Mouse (Mus musculus) kidney, postnatal 25 days (tissue): Measurements from ENCODE around the gene Ghrl.
A peak's percentile ranks its signal among the peaks of the same experiment; 100 is the strongest.
"Not testable (repeated sequence)": the region's sequence is repeated elsewhere in the genome, so short reads cannot be mapped to it uniquely, and the experiment has no call there.

Experiments used
- DNase-seq, 2 experiments: peaks; one replicate each; pipeline ENCODE4 v3.0.0; 2021; ENCODE audit warnings: mixed read lengths in 2 of 2

Ghrl gene

GRCm38 (mm10) chr6:113719878-113720277, at the start of gene Ghrl:
Gene Ghrl, minus strand, starts transcription at chr6:113719880.
- DNase-seq, result no peak

GRCm38 (mm10) chr6:113768804-113769203, 49.1 kb upstream of the Ghrl start:
- no peak for DNase-seq

GRCm38 (mm10) chr6:113761644-113762043, 42.0 kb upstream of the Ghrl start:
- peak; percentile 61 to 65 for DNase-seq

GRCm38 (mm10) chr6:113749119-113749685, 29.5 kb upstream of the Ghrl start:
- DNase-seq, result no peak

GRCm38 (mm10) chr6:113748351-113748750, 28.7 kb upstream of the Ghrl start:
- DNase-seq, result no peak

GRCm38 (mm10) chr6:113747284-113747683, 27.6 kb upstream of the Ghrl start:
- DNase-seq, result no peak

GRCm38 (mm10) chr6:113745117-113745516, 25.4 kb upstream of the Ghrl start:
- DNase-seq, result peak; percentile 26 to 69

GRCm38 (mm10) chr6:113743111-113743510, 23.4 kb upstream of the Ghrl start:
- DNase-seq, result no peak

- no peak for DNase-seq
Observed at GRCm38 (mm10) chr6:113742321-113742720, 22.6 kb upstream of the Ghrl start.

GRCm38 (mm10) chr6:113741425-113741824, 21.7 kb upstream of the Ghrl start:
- DNase-seq, result no peak

GRCm38 (mm10) chr6:113740236-113741217, 20.8 kb upstream of the Ghrl start, which contains the start of gene Sec13:
Gene Sec13, minus strand, starts transcription at chr6:113740743.
- DNase-seq, result peak; percentile 87 to 91

GRCm38 (mm10) chr6:113737318-113738046, 17.8 kb upstream of the Ghrl start:
- peak in 1 of 2 experiments; percentile 57 for DNase-seq

- no peak for DNase-seq
Observed at GRCm38 (mm10) chr6:113731296-113731695, 11.6 kb upstream of the Ghrl start.

GRCm38 (mm10) chr6:113728181-113728580, 8.5 kb upstream of the Ghrl start:
- DNase-seq, result no peak

GRCm38 (mm10) chr6:113721061-113721460, 1.4 kb upstream of the Ghrl start:
- DNase-seq, result no peak

GRCm38 (mm10) chr6:113717541-113717940, 2.1 kb downstream of the Ghrl start:
- DNase-seq, result no peak

- DNase-seq, result peak; percentile 55 to 69
Observed at GRCm38 (mm10) chr6:113714797-113715196, 4.9 kb downstream of the Ghrl start.

- no peak for DNase-seq
Observed at GRCm38 (mm10) chr6:113714276-113714675, 5.4 kb downstream of the Ghrl start.

- DNase-seq, result not testable (repeated sequence)
Observed at GRCm38 (mm10) chr6:113713389-113713788, 6.3 kb downstream of the Ghrl start.

- no peak for DNase-seq
Observed at GRCm38 (mm10) chr6:113712718-113713117, 7.0 kb downstream of the Ghrl start.

GRCm38 (mm10) chr6:113697222-113698205, 22.2 kb downstream of the Ghrl start:
- DNase-seq, result peak; percentile 34 to 69
